Mouse (Mus musculus): ENCODE measurements around the gene Rpl3. TPM values are rescaled to one million over a fixed set of nuclear protein-coding genes. Genes with fewer than 3 reads are reported as not detected.

Gene Rpl3
- total RNA-seq, 1 experiment: 1,661 TPM

- H3K4me3 ChIP-seq (ENCODE audit: insufficient read depth in 1 of 2, low read depth in 1 of 2, low read length in 2 of 2, poor library complexity in 1 of 2, severe bottlenecking in 1 of 2): no peak overlapping the region
- no peak overlapping the region for H3K27ac ChIP-seq (ENCODE audit: insufficient read depth, low read depth, low read length, poor library complexity, severe bottlenecking)
- TF ChIP-seq ZC3H11A (IDR thresholded peaks at IDR 0.05; ENCODE audit: borderline replicate concordance, low read depth, low read length) (no peak), CHD2 (IDR thresholded peaks at IDR 0.05; ENCODE audit: low read depth, low read length) (no peak), HCFC1 (IDR thresholded peaks at IDR 0.05; ENCODE audit: borderline replicate concordance, insufficient read depth, low read length) (no peak), ZNF384 (IDR thresholded peaks at IDR 0.05; ENCODE audit: low read depth, low read length) (no peak), MAFK (IDR thresholded peaks at IDR 0.05; ENCODE audit: insufficient read depth, low read depth, low read length) (no peak)
- no peaks in the 10 kb centered on the region for H3K36me3 ChIP-seq (ENCODE audit: control insufficient read depth, insufficient read depth, low read length, poor library complexity, severe bottlenecking)
- no peaks in the 10 kb centered on the region for H3K9me3 ChIP-seq (ENCODE audit: control insufficient read depth, insufficient read depth, low read depth, low read length)
- no peak overlapping the region for H3K9ac ChIP-seq (ENCODE audit: insufficient read depth, low read depth, low read length, poor library complexity, severe bottlenecking)
- in situ Hi-C loops (cut with MboI; ENCODE audit: low sequenced_read_pairs in 2 of 2, unreplicated experiment in 2 of 2): loop anchor here in 1 of 2 experiments (25.0 kb wide), 1 partner anchor 292 kb away; no protein-coding TSS in a partner anchor
- H3K4me1 ChIP-seq (ENCODE audit: control insufficient read depth in 2 of 2, insufficient read depth in 2 of 2, low read length in 2 of 2, poor library complexity in 1 of 2): peaks cover 0 to 12% of the 10 kb centered on the region in 2 experiments; a peak in 1 of 4 replicates
- DNase-seq (ENCODE audit: low read depth, low spot score): no peak
Measured at GRCm38 (mm10) chr15:80054034-80054710, 37.5 kb downstream of the Rpl3 start.

- H3K36me3 ChIP-seq (ENCODE audit: control insufficient read depth, insufficient read depth, low read length, poor library complexity, severe bottlenecking): no peaks in the 10 kb centered on the region
- in situ Hi-C loops (cut with MboI; ENCODE audit: low sequenced_read_pairs in 2 of 2, unreplicated experiment in 2 of 2): loop anchor here in 1 of 2 experiments (25.0 kb wide), 1 partner anchor 291 kb away; no protein-coding TSS in a partner anchor
- H3K27ac ChIP-seq (ENCODE audit: insufficient read depth, low read depth, low read length, poor library complexity, severe bottlenecking): no peak overlapping the region
- no peak for TF ChIP-seq ZC3H11A (IDR thresholded peaks at IDR 0.05; ENCODE audit: borderline replicate concordance, low read depth, low read length)
- no peak for TF ChIP-seq CHD2 (IDR thresholded peaks at IDR 0.05; ENCODE audit: low read depth, low read length)
- no peak for TF ChIP-seq HCFC1 (IDR thresholded peaks at IDR 0.05; ENCODE audit: borderline replicate concordance, insufficient read depth, low read length)
- no peak for TF ChIP-seq ZNF384 (IDR thresholded peaks at IDR 0.05; ENCODE audit: low read depth, low read length)
- no peak for TF ChIP-seq MAFK (IDR thresholded peaks at IDR 0.05; ENCODE audit: insufficient read depth, low read depth, low read length)
- H3K4me3 ChIP-seq (ENCODE audit: insufficient read depth in 1 of 2, low read depth in 1 of 2, low read length in 2 of 2, poor library complexity in 1 of 2, severe bottlenecking in 1 of 2): no peak overlapping the region
- no peaks in the 10 kb centered on the region for H3K9me3 ChIP-seq (ENCODE audit: control insufficient read depth, insufficient read depth, low read depth, low read length)
- H3K9ac ChIP-seq (ENCODE audit: insufficient read depth, low read depth, low read length, poor library complexity, severe bottlenecking): no peak overlapping the region
- DNase-seq (ENCODE audit: low read depth, low spot score): no peak
- peaks cover 0 to 12% of the 10 kb centered on the region in 2 experiments; a peak in 1 of 4 replicates for H3K4me1 ChIP-seq (ENCODE audit: control insufficient read depth in 2 of 2, insufficient read depth in 2 of 2, low read length in 2 of 2, poor library complexity in 1 of 2)
Measured at GRCm38 (mm10) chr15:80053381-80054033, 38.2 kb downstream of the Rpl3 start.

- no peak for DNase-seq (ENCODE audit: low read depth, low spot score)
- Histone ChIP-seq H3K27ac (ENCODE audit: insufficient read depth, low read depth, low read length, poor library complexity, severe bottlenecking) (no peak overlapping the region), H3K36me3 (ENCODE audit: control insufficient read depth, insufficient read depth, low read length, poor library complexity, severe bottlenecking) (no peaks in the 10 kb centered on the region), H3K4me3 (ENCODE audit: insufficient read depth in 1 of 2, low read depth in 1 of 2, low read length in 2 of 2, poor library complexity in 1 of 2, severe bottlenecking in 1 of 2) (no peak overlapping the region), H3K9ac (ENCODE audit: insufficient read depth, low read depth, low read length, poor library complexity, severe bottlenecking) (no peak overlapping the region), H3K9me3 (ENCODE audit: control insufficient read depth, insufficient read depth, low read depth, low read length) (no peaks in the 10 kb centered on the region), H3K4me1 (ENCODE audit: control insufficient read depth in 2 of 2, insufficient read depth in 2 of 2, low read length in 2 of 2, poor library complexity in 1 of 2) (peaks cover 0 to 12% of the 10 kb centered on the region in 2 experiments; a peak in 1 of 4 replicates)
- in situ Hi-C loops (cut with MboI; ENCODE audit: low sequenced_read_pairs in 2 of 2, unreplicated experiment in 2 of 2): loop anchor here in 1 of 2 experiments (25.0 kb wide), 1 partner anchor 289 kb away; no protein-coding TSS in a partner anchor
- TF ChIP-seq MAFK (IDR thresholded peaks at IDR 0.05; ENCODE audit: insufficient read depth, low read depth, low read length) (no peak), HCFC1 (IDR thresholded peaks at IDR 0.05; ENCODE audit: borderline replicate concordance, insufficient read depth, low read length) (no peak), CHD2 (IDR thresholded peaks at IDR 0.05; ENCODE audit: low read depth, low read length) (no peak), ZNF384 (IDR thresholded peaks at IDR 0.05; ENCODE audit: low read depth, low read length) (no peak), ZC3H11A (IDR thresholded peaks at IDR 0.05; ENCODE audit: borderline replicate concordance, low read depth, low read length) (no peak)
Measured at GRCm38 (mm10) chr15:80051782-80052181, 39.9 kb downstream of the Rpl3 start.

- Histone ChIP-seq H3K4me1 (ENCODE audit: control insufficient read depth in 2 of 2, insufficient read depth in 2 of 2, low read length in 2 of 2, poor library complexity in 1 of 2) (peaks cover 0 to 12% of the 10 kb centered on the region in 2 experiments; a peak in 1 of 4 replicates), H3K9me3 (ENCODE audit: control insufficient read depth, insufficient read depth, low read depth, low read length) (no peaks in the 10 kb centered on the region), H3K9ac (ENCODE audit: insufficient read depth, low read depth, low read length, poor library complexity, severe bottlenecking) (no peak overlapping the region), H3K36me3 (ENCODE audit: control insufficient read depth, insufficient read depth, low read length, poor library complexity, severe bottlenecking) (no peaks in the 10 kb centered on the region), H3K4me3 (ENCODE audit: insufficient read depth in 1 of 2, low read depth in 1 of 2, low read length in 2 of 2, poor library complexity in 1 of 2, severe bottlenecking in 1 of 2) (no peak overlapping the region), H3K27ac (ENCODE audit: insufficient read depth, low read depth, low read length, poor library complexity, severe bottlenecking) (no peak overlapping the region)
- TF ChIP-seq HCFC1 (IDR thresholded peaks at IDR 0.05; ENCODE audit: borderline replicate concordance, insufficient read depth, low read length) (no peak), CHD2 (IDR thresholded peaks at IDR 0.05; ENCODE audit: low read depth, low read length) (no peak), ZNF384 (IDR thresholded peaks at IDR 0.05; ENCODE audit: low read depth, low read length) (no peak)
- in situ Hi-C loops (cut with MboI; ENCODE audit: low sequenced_read_pairs in 2 of 2, unreplicated experiment in 2 of 2): loop anchor here in 1 of 2 experiments (25.0 kb wide), 1 partner anchor 289 kb away; no protein-coding TSS in a partner anchor
- DNase-seq (ENCODE audit: low read depth, low spot score): no peak
Measured at GRCm38 (mm10) chr15:80051092-80051761, 40.4 kb downstream of the Rpl3 start.
